Mouse (Mus musculus) B cell, adult (primary cell): Measurements from ENCODE around the gene Pax7. TPM values are rescaled to one million over a fixed set of nuclear protein-coding genes. Genes with fewer than 3 reads are reported as not detected.

ENCODE experiments used
- total RNA-seq: library from RNA; stranded (reverse); gene quantifications from 4 replicates; pipeline ENCODE4 v1.2.4, GENCODE M21; 2023; ENCODE audit not compliant: inconsistent age

Gene Pax7
- total RNA-seq, result 0.09 TPM in 1 of 4 replicates, not detected in the others

DNA sequence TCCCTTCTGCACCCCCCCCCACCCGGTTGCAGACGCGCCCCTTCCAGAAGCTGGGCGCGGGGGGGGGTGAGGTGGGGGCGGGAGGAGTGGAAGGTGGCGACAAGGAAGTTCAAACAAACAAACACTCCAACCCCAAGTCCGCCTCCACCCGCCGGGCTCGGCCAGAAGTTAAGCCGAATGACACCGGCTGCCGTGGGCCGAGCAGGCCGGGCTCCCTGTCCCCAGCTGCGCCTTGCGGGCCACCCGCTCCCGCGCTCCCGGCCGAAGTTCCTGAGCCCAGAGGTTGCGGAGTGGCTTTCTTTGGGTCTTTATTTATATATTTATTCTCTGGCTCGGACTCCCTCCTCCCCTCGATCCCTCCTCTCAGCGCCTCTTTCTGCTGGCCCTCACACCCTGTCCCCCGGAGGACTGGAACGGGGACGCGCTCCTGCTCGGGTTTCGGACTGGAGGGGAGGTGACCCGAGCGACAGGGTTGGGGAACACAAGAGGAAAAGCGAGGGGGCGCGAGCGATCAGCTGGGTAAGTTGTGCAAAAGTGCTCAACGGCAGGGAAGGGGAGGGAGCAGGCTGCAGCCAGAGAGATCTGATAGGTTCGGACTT lies at the start of gene Pax7:
Pax7 (minus strand) TSS at position 493 of the 599 bp plus-strand sequence.

Other genes starting within 250 kb of the Pax7 start
- 0.15 TPM in 1 of 4 replicates, not detected in the others for gene Gm21969, start 230.3 kb downstream of the Pax7 start, total RNA-seq
- 14.7 to 16.1 TPM (median 15.4 TPM) in 4 replicates for gene Aldh4a1, start 210.7 kb downstream of the Pax7 start, total RNA-seq
- gene Tas1r2, start 180.0 kb downstream of the Pax7 start, total RNA-seq, result not detected in 4 replicates
- not detected in 4 replicates for gene Klhdc7a, start 134.5 kb upstream of the Pax7 start, total RNA-seq